Mouse (Mus musculus) CD4-positive, CD25-positive, alpha-beta regulatory T cell, adult 2 months (primary cell): ENCODE measurements around the gene Inafm2.

ENCODE experiments used
- DNase-seq: peaks from one replicate; pipeline ENCODE4 v3.0.0-alpha.2; 2012; ENCODE audit warnings: low read depth, low spot score

Inafm2 gene

GRCm38 (mm10) chr2:118755407-118755806 is 9.8 kb downstream of the Inafm2 start:
- DNase-seq: no peak

- DNase-seq: no peak
Measured at GRCm38 (mm10) chr2:118756103-118756502, 10.5 kb downstream of the Inafm2 start.

GRCm38 (mm10) chr2:118759828-118760227 is 14.3 kb downstream of the Inafm2 start:
- peak; percentile 88 for DNase-seq

- no peak for DNase-seq
Measured at GRCm38 (mm10) chr2:118760311-118761025, 14.9 kb downstream of the Inafm2 start.

- no peak for DNase-seq
Measured at GRCm38 (mm10) chr2:118761358-118761757, 15.8 kb downstream of the Inafm2 start.

DNA sequence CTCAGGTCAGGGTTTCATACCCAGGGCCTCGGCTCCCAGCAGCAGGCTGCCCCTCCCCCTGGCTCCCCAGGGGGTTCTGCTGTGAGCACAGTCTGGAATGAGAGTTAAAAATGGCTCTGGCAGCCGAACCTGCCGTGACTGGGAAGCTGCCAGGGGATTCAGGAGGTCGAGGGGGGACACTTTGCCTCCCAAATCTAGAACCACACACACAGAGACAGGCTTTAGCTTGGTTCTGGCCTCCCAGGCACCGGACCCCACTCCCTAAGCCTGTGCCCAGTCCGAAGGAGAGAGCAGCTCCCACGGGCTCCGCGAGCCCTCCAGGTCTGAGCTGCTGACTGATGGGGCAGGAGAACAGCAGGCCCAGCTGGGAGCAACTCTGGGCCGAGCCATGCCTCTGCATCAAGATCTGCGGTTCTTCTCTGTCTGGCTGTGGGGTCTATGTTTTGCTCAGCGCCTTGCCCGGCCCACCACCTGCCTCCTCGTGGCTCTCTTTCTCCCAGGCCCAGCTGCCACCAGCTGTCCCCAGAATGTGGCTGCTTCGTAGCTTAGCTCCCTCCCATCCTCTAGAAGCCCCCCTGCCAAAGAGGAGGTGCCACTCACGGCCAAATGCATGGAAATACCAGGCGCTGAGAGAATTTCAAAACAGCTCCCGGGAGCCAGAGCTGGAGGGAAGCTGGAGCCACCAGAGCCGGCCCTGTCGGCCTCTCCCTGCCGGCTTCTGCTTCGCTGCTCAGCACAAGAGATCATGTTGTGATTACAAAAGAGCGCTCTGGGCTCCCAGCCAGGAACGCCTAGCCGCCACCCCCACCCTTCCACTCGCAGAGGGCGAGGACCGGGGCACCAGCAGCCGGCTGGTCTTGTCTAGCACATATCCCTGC is 16.6 kb downstream of the Inafm2 start, which contains the start of gene Ccdc9b:
Gene Ccdc9b (minus strand): TSS at position 756 of the 878 bp plus-strand sequence.
- DNase-seq: peak; percentile 69

DNA sequence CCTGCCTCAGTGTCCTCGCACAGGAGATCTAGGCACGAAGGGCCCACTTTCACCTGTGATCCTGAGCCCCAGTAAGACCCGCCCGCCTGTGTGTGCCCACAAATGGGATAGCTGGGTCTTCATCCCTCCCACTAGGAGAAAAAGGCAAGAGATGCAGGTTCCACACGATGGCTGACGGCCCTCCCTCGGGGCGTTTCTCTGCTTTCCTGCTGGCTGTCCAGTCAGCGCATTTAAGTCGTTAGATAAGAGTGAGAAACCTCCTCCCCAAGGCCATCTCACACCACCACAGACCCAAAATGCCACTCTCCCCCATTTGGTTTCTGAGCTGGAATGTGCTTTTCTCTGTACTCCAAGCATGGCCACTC is 17.2 kb downstream of the Inafm2 start:
- DNase-seq: no peak

DNA sequence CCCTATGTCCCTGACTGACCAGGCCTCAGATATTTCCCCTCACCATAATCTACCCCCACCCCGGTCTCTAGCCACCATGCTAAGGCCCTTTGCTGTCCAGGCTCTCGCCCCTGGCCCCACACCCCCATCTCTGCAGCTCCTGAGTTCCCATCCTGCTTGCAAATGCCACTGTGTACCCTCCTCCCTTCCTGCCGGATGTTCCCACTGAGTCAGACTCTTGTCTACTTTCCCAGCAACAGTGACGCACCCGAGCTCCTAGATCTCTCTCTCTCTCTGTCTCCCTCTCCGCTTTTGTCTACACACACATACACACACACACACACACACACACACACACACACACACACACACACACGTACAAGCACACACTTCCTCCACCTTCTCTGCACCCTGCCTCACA is 17.9 kb downstream of the Inafm2 start:
- no peak for DNase-seq

DNA sequence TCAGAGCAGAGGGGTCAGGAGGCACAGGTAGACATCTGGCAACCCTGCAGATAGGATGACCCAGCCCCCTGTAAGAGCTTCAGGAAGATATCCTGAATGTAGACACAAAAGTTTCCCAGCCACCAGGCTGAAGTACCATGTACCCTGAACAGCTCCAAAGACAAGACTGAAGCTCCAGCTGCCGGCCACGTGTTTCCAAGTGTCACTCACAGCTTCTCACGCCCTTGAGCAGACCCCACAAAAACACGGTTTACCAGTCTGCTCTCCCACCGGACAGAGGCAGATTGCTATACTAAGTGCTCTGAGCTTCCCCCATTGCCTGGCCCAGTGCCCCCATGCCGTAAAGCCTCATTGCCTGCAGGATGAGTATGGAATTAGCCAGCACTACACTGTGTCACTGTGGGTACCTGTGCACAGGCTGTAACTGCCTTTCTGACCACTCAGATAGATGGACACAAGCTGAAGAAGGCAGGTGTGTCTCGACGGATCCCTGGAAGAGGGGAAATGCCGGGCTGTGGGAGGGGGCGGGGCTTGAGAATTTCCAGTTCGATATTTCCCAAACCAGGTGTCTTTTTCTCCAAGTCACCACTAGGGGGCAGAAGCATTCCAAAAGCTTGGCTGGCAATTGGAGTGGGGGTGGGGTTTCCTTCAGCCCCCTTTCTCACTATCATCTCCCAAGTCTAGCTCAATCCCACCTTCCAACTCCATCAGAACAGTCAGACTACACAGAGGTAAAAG is 18.7 kb downstream of the Inafm2 start:
- peak; percentile 71 for DNase-seq

DNA sequence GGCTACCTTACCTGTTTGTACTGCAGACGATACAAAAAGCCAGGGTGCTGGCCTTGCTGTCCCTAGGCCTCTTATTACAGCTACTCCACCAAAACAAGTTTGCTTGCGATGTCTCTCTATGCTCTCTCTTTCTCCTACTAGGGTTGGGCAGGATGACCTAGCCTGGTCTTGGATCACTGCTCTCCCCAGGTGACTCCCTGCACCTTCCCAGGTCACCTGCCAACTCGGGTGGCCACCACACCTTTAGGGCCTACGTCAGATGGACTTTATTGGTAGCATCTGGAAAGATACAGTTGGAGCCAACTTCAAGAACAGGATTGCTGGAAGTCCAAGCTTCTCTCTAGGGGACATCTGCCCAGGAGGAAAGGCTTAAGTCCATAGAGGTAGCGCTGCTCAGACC is 19.3 kb downstream of the Inafm2 start:
- no peak for DNase-seq

- DNase-seq: no peak
Measured at GRCm38 (mm10) chr2:118766041-118767033, 20.8 kb downstream of the Inafm2 start.

DNA sequence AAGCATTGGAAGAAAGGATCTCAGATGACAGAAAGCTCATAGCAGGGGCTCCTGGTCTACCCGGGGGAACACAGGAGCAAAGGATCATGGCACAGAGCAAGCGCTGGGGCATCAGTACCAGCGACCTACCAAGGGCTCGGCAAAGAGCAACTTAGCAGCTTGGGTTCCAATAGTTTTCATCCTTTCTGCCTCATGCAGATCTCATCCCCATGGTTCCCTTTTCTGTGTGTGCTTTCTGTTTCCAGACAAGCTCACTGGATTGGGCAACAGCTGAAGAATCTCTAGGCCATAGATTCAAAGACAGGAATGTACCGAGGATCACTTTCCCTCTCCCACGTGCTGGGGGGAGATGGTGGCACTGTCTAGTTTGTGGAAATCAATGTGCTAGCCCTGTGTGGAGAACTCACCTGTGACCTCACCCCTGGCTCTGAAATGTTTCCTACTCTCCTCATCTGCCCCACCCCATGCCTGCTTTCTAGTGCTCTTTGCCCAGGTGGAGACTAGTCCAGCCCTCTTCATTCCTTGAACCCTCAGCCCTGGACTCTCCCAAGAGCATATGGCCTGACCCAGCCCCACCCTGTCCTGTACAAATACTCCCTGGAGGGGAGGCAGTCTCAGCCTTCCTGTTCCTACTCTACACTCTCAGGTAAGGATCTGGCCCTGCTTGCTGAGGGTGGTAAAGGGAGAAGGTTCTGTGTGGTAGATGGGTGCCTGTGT is 26.8 kb downstream of the Inafm2 start, which contains the start of gene Phgr1:
Gene Phgr1 (plus strand): TSS at position 612 of the 717 bp plus-strand sequence.
- no peak for DNase-seq

DNA sequence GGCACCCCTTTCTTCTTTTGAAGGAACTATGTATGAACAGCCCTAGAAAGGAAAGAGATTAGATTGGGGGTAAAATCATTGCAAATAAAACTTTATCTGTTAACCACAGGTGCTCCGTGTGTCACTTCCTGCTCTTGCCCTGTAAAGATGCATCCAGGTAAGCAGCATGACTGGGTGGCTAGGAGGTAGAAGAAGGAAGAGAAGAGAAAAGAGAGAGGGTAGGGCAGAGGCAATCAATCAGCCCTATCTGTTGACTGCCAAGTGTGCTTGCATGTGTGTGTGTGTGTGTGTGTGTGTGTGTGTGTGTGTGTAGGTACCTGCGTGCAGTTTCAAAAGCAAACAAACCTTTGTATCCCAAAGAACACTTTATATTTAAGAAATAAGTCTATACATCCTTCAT is 29.0 kb downstream of the Inafm2 start:
- DNase-seq: no peak

GRCm38 (mm10) chr2:118775396-118775795 is 29.8 kb downstream of the Inafm2 start:
- DNase-seq: no peak

GRCm38 (mm10) chr2:118775846-118776245 is 30.3 kb downstream of the Inafm2 start:
- DNase-seq: no peak

DNA sequence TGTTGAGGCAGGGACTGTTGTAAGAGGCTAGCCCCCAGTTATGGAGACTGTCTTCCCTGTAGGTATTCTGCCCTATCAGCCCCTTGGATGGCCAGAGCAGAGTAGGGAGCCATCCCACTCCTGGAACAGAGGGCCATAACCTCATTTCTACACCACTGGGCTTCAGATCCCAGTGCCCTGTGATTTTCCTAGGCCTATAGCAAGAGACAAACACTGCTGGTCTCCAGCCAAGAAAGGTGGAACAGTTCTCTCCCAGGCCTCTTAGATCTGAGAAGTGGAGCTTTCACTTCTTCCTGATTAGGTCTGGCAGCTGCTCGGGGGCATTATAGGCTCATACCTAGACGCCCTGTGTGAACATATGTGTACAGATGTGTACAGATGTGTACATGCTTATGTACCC is 30.7 kb downstream of the Inafm2 start:
- no peak for DNase-seq

DNA sequence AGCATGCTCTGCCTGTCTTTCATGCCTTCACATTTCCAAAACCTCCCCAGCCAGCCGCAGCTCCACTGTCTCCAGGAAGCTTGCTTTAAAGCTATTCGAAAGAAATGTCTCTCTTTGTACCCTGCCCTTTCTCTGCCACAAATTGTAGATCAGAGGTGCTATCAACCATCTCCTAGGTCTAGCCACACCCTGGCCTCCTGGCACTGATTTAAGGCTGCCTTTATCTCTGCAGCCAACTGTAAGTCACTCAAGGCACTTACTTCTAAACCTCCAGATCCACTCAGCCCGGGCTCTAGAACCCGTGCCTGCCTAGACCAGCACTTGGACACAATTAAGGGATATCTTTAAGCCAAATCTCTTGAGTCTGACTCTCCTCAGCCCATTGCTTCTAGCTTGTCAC is 32.9 kb downstream of the Inafm2 start:
- no peak for DNase-seq

- no peak for DNase-seq
Measured at GRCm38 (mm10) chr2:118779065-118779464, 33.5 kb downstream of the Inafm2 start.

GRCm38 (mm10) chr2:118779504-118780480 is 34.2 kb downstream of the Inafm2 start, which contains the start of gene Disp2:
Gene Disp2 (plus strand): TSS chr2:118779719.
- DNase-seq: peak; percentile 74
